Mouse (Mus musculus): ENCODE measurements around the gene Abhd17a.

Gene Abhd17a

DNA sequence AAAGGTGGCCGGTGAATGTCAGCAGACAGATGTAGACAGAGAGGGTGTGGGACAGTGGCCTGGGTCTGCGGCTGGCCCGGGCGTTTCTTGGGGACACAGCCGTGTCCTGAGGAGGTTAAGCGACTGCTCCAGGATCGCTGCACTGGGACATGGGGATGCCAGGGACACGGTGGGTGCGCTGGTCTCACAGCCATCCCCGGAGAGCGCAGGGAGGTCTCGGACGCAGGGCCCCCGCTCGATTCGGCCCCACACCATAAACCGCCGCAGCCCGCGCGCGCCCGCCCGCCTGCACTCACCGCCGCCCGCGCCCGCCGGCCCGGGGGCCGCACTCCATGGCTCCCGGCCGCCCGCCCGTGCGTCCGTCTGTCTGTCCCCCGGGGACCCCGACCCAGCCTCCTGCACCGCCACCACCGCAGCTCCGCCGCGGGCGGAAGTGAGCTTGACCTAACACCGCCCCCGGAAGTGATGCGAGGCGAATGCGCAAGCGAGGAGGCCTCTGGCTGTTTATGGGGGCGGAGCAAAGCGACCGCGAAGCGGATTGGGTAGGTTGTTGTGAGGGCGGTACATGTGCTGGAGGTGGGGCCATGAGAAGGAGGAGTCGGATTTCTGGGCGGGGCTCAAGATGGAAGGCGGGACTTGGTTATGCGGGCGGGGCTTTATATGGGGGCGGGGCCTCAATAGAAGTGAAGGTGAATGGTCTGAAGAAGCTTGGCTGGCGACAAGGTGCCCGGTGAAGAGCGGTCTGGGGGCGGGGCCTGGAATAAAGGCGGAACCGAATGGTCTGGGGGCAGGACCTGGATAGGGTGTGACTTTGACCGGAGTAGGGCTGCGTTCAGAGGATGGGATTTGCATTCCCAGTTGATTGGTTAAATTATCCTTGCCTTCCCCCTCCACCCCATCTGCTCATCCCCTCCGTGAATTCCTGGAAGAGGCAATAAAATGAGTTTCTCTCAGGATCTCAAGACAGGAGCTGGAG, at the start of gene Abhd17a:
TSS of gene Abhd17a (minus strand) at position 463 of the 976 bp plus-strand sequence.
- in situ Hi-C loops (cut with MboI), result no loop called here

DNA sequence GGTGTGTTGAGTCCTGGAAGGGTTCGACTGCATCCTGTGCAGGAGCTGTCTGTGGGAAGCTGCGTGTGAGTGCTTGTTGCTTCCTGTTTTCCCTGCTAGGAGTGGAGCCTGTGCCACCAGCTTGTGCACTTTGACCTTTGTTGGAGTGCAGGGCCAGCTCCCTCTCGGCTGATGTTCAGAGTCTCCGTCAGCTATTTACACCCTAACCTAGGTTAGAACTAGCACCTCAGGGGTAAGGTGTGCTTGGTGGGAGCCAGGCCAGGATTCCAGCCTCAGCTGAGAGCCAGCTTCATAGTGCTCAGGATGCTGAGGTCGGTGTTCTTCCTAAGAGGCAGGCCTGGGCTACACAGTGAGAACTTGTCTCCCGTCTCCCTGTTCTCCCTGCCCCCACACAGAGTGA, 45.2 kb upstream of the Abhd17a start:
- in situ Hi-C loops (cut with MboI), result no loop called here

DNA sequence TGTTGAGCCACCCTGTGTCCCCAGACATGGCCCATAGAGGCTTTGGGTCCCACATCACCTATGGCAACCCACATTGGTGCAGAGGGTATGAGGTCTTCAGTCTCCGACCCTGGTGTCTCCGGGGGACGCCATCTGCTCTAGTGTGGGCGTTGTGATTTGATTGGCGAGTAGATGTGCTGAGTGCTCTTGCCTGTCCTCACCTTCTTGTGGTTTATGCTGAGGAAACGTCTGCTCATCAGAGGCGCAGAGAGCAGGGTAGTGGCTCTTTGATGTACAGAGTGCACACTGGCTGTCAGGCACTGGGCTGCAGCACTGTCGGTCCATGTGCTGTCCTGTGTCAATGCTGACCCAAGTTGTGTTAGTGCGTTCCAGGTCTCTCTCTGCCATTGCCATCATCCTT, 38.8 kb upstream of the Abhd17a start:
- in situ Hi-C loops (cut with MboI), result no loop called here

DNA sequence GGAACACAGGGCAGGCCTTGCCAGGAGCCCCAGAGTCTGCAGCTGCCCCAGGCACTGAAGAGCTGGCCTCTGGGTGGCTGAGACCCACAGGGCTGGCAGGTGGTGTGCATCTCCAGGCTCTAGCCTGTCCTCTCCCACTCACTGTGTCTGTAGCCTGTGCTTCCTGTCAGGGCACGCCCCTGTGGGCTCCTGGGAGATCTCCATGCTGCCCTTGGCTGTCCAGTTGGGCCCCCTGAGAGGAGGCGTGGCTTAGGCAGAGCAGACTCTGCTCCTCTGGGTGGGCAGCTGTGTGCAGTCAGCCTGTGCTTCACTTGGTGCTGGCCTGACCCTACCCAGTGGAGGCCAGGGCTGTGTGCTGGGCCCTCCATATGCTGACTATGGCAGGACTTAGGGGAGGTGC, 37.5 kb upstream of the Abhd17a start:
- in situ Hi-C loops (cut with MboI), result no loop called here

- in situ Hi-C loops (cut with MboI), result no loop called here
Measured at GRCm38 (mm10) chr10:80625764-80626163, 35.6 kb upstream of the Abhd17a start.

GRCm38 (mm10) chr10:80623457-80624191, 33.5 kb upstream of the Abhd17a start:
- in situ Hi-C loops (cut with MboI), result no loop called here

DNA sequence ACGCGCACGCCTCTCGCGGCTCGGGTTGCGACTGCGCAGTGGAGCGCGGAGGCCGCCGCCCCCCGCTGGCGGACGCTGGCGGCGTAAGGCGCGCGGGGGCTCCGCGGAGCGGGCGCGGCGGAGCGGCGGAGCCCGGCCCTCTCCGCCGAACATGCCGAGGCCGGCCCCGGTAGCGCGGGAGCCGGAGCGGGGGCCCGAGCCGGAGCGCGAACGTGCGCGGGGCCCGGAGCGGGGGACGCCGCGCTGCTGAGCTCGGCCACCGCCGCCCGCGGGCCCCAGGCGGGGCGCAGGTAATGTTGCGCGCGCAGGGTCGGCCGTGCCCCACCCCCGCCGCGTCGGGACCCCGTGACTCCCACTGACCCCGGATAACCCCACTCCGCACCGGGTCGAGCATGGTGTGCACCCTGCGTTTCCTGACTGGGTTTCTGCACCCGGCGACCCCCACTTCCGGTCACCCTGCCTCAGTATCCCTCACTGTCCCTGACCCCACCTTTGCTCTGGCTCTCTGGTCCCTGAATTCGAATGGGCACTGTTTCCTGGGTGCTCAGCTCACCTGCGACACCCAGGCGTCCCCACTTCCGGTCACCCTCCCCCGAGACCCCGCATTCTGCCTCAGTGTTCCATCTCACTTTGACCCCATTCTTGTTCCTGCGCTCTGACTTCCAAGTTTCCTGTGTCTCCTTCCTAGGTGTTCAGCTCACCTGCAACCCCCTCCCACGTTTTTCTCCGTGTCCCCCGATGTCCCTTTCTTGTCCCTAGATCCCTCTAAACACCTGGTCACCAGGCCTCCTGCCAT, 32.7 kb upstream of the Abhd17a start, which contains the start of gene Csnk1g2:
TSS of gene Csnk1g2 (plus strand) at position 178 of the 796 bp plus-strand sequence.
- in situ Hi-C loops (cut with MboI), result no loop called here

DNA sequence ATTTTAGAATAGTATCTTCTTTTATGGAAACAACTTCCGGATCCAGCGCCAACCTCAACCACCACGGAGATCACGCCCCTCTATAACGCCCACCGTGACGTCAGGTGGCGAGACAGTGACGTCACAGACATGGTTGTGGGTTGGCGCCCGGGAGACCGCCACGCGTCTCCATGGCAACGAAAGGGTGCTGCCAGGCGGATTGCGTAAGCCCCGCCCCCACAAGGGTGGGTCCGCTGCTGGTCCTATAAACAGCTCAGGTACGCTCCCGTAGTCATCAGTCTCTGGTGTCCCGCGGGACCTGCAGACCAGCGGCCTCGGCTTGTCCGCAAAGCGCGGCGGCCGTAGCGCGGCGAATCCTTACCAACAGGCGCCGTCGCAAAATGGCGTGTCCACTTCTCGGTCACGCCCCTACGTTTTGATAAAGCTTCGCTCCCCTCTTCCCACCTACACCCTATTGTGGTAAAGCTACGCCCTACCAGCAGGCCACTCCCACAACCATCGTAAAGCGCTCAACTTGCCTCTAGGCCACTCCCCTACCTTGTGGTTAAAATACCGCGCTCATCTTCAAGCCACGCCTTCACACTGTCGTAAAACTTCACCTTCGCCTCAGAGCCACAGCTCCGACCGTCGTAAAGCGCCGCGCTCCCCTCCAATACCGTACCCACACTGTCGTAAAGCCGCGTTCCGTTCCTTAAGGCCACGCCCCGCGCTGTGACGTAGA, 32.0 kb upstream of the Abhd17a start:
- in situ Hi-C loops (cut with MboI), result no loop called here

- in situ Hi-C loops (cut with MboI), result no loop called here
Measured at GRCm38 (mm10) chr10:80621690-80621939, 31.5 kb upstream of the Abhd17a start.

DNA sequence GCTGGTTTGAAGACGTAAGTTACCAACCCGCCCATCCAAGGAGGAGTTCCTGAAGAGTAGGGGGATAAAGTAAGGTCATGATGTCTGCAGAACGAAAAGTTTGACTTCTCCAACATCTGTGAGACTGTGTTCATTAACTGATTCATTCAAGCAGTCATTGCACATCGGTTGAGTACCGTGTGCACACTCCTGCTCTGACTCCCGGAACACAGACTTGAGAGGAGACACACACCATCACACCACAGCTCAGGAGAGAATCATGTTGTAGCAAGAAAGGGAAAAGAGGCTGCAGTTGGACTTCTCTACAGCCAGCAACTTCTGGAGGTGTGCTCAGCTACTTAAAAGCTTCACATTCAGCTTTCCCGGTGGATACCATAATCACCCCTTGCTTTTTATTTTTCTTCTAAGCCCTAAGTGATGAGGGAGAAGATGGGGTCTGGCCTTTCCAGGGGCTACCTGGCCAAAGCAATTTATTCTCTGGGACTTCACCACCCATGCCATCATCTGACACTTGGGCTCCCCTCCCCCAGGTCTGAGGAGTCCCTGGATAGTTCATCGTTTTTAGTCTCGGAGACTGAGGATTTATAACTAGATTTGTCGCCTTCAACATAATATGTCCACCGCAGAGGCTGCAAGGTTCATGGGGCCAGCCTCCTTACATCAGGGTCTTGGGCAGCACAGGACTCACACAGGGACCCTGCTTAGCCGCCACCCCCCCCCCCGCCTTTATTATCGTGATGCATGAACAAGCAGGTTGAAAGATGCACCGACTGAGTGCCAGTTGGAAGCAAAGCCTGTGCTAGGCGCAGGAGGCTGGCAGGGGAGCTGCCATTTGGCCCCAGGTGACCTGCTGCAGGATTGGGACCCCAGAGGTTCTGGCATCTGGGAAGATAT, 30.9 kb upstream of the Abhd17a start:
- in situ Hi-C loops (cut with MboI), result no loop called here

DNA sequence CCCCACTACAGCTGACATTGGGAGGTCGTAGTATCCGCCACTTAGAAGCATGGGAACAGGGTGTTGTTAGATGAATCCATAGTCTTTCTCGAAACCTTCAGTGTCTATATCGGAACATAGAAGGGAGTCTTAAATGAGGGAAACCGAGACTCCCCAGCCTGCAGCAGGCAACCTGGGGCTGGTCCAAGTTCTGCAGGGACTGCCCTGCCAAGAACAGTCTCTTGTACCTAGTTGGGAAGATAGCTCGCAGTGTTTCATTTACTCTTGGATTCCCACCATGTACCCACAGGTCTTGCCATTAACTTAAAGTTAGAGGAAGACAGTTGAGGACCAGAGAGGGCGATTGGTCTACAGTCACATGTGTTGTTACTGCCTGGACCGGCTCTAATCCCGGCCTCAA, 30.2 kb upstream of the Abhd17a start:
- in situ Hi-C loops (cut with MboI), result no loop called here

- in situ Hi-C loops (cut with MboI), result loop anchor here (5.0 kb wide), 1 partner anchor 37 kb away; no protein-coding TSS in a partner anchor
Measured at GRCm38 (mm10) chr10:80619465-80620244, 29.5 kb upstream of the Abhd17a start.

- in situ Hi-C loops (cut with MboI), result loop anchor here (5.0 kb wide), 1 partner anchor 36 kb away; no protein-coding TSS in a partner anchor
Measured at GRCm38 (mm10) chr10:80618181-80618580, 28.0 kb upstream of the Abhd17a start.

DNA sequence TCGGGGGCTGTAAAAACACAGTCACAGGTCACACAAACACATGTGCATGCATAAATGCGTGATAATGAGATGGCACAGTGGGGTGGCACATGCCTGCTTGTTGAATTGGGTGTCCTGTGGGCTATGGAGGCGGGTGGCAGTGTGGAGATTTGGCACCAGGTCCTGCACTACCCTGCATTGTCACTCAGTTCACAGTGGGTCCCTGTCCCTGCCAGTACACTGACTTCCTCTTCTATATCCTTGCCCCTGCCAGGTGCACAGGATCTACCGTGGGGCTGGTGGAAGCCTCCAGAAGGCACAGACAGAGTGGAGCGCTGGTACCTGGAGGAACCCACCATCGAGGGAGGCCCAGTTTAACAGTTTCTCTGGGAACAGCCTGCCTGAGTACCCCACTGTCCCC, 24.2 kb upstream of the Abhd17a start:
- in situ Hi-C loops (cut with MboI), result no loop called here

DNA sequence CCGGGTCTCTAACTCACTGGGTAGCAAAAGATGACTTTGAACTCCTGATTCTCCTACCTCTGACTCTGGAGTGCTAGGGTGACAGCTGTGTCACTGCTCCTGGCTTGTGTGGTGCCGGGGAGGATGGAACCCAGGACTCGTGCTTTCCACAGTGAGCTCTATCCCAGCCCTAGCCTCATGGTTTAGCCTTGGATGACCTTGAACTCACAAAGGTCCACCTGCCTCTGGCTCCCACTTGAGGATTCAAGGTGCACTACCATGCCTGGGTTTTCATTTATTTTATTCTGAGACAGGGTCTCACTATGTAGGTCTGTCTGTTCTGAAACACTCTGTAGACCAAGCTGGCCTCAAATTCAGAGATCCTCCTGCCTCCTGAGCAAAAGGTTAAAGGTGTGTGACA, 23.7 kb upstream of the Abhd17a start:
- in situ Hi-C loops (cut with MboI), result no loop called here

- in situ Hi-C loops (cut with MboI), result no loop called here
Measured at GRCm38 (mm10) chr10:80611905-80612304, 21.8 kb upstream of the Abhd17a start.

GRCm38 (mm10) chr10:80611024-80611423, 20.9 kb upstream of the Abhd17a start:
- in situ Hi-C loops (cut with MboI), result no loop called here

- in situ Hi-C loops (cut with MboI), result no loop called here
Measured at GRCm38 (mm10) chr10:80610116-80610785, 20.1 kb upstream of the Abhd17a start.

Measured in mature B cell (primary cell).